Mouse (Mus musculus) lung, embryonic 15.5 days (tissue): Measurements from ENCODE around the gene Hes3. TPM values are rescaled to one million over a fixed set of nuclear protein-coding genes. Genes with fewer than 3 reads are reported as not detected.
A peak's percentile ranks its signal among the peaks of the same experiment; 100 is the strongest.

Source experiments
- ATAC-seq: fragments of 200-750 bp; cut with Nextera tagmentation; 2 replicates; pipeline ENCODE4 v1.8.0; 2017; ENCODE audit warnings: moderate number of reproducible peaks, borderline replicate concordance; ENCODE audit not compliant: low FRiP score, low TSS enrichment; ENCODE audit errors: extremely low read depth
- H3K27ac ChIP-seq: fragments of 300-500 bp; sonication (generic); 2 replicates; pipeline ENCODE4 v1.5.1; 2015; ENCODE audit warnings: moderate library complexity, mild to moderate bottlenecking, inconsistent platforms
- H3K27me3 ChIP-seq: fragments of 300-500 bp; sonication (generic); 2 replicates; pipeline ENCODE4 v1.6.1; 2015; ENCODE audit warnings: inconsistent platforms
- H3K36me3 ChIP-seq: fragments of 300-500 bp; sonication (generic); 2 replicates; pipeline ENCODE4 v1.6.1; 2015; ENCODE audit warnings: inconsistent platforms
- H3K4me1 ChIP-seq: fragments of 300-500 bp; sonication (generic); 2 replicates; pipeline ENCODE4 v1.6.1; 2015; ENCODE audit warnings: inconsistent platforms
- H3K4me2 ChIP-seq: fragments of 300-500 bp; sonication (generic); 2 replicates; pipeline ENCODE4 v1.6.1; 2015; ENCODE audit warnings: inconsistent platforms, mild to moderate bottlenecking, moderate library complexity
- H3K4me3 ChIP-seq: fragments of 300-500 bp; sonication (generic); 2 replicates; pipeline ENCODE4 v1.5.1; 2015; ENCODE audit warnings: mild to moderate bottlenecking, inconsistent platforms
- H3K9ac ChIP-seq: fragments of 300-500 bp; sonication (generic); 2 replicates; pipeline ENCODE4 v1.6.1; 2015; ENCODE audit warnings: inconsistent platforms
- H3K9me3 ChIP-seq: fragments of 300-500 bp; sonication (generic); 2 replicates; pipeline ENCODE4 v1.6.1; 2016; ENCODE audit warnings: inconsistent platforms
- WGBS: fragments of 180-500 bp; shearing (Covaris S2); methylation state at CpG from one replicate; pipeline ENCODE4 v1.1.7; 2015; 5-methylcytosine and 5-hydroxymethylcytosine counted together
- polyA plus RNA-seq: library from polyadenylated mRNA; unstranded; fragments of >200 nt; fragmentation: Nextera tagmentation; extraction: Ambion mirVana; gene quantifications from 2 replicates; pipeline ENCODE4 v1.2.1, GENCODE M21; 2015

Hes3 gene
- polyA plus RNA-seq, 1 experiment from 2014 or later: not detected

- no peak overlapping the region for H3K4me2 ChIP-seq
- peaks cover 41% of the 10 kb centered on the region for H3K36me3 ChIP-seq
- H3K27ac ChIP-seq: no peak overlapping the region
- WGBS: 88% methylated on average over 10 of the region's 10 CpGs
- H3K4me3 ChIP-seq: no peak overlapping the region
- no peak overlapping the region for H3K9ac ChIP-seq
- H3K27me3 ChIP-seq: no peaks in the 10 kb centered on the region
- ATAC-seq: no peak
- H3K9me3 ChIP-seq: no peaks in the 10 kb centered on the region
- H3K4me1 ChIP-seq: peaks cover 5% of the 10 kb centered on the region
Measured at GRCm38 (mm10) chr4:152303172-152303571, 11.7 kb upstream of the Hes3 start.

GRCm38 (mm10) chr4:152302012-152302411, 10.6 kb upstream of the Hes3 start:
- no peak overlapping the region for H3K9ac ChIP-seq
- H3K36me3 ChIP-seq: peaks cover 41% of the 10 kb centered on the region
- no peak overlapping the region for H3K4me3 ChIP-seq
- peaks cover 10% of the 10 kb centered on the region for H3K4me1 ChIP-seq
- H3K27ac ChIP-seq: no peak overlapping the region
- no peaks in the 10 kb centered on the region for H3K9me3 ChIP-seq
- H3K4me2 ChIP-seq: no peak overlapping the region
- no peak for ATAC-seq
- WGBS: 75% methylated on average over 11 of the region's 11 CpGs
- H3K27me3 ChIP-seq: no peaks in the 10 kb centered on the region

GRCm38 (mm10) chr4:152300375-152300774, 8.9 kb upstream of the Hes3 start:
- 93% methylated on average over 8 of the region's 8 CpGs for WGBS
- Histone ChIP-seq H3K4me1 (peaks cover 19% of the 10 kb centered on the region), H3K9ac (no peak overlapping the region), H3K27ac (no peak overlapping the region), H3K36me3 (peaks cover 41% of the 10 kb centered on the region), H3K9me3 (no peaks in the 10 kb centered on the region), H3K27me3 (no peaks in the 10 kb centered on the region), H3K4me3 (no peak overlapping the region), H3K4me2 (no peak overlapping the region)
- ATAC-seq: no peak

GRCm38 (mm10) chr4:152298836-152299235, 7.4 kb upstream of the Hes3 start:
- Histone ChIP-seq H3K36me3 (peaks cover 30% of the 10 kb centered on the region), H3K27me3 (peaks cover under 1% of the 10 kb centered on the region; the same call in 1 of the 2 replicates), H3K4me1 (peaks cover 19% of the 10 kb centered on the region), H3K9ac (no peak overlapping the region), H3K27ac (no peak overlapping the region), H3K9me3 (no peaks in the 10 kb centered on the region), H3K4me2 (peak overlapping the region; percentile 86; the same call in 1 of the 2 replicates), H3K4me3 (peak overlapping the region; percentile 87; the same call in 1 of the 2 replicates)
- ATAC-seq: no peak
- WGBS: 80% methylated on average over 14 of the region's 14 CpGs

- Histone ChIP-seq H3K27me3 (peaks cover 17% of the 10 kb centered on the region), H3K27ac (peak within 1 kb of the TSS; percentile 72), H3K4me3 (peak within 1 kb of the TSS; percentile 87), H3K9me3 (no peaks in the 10 kb centered on the region), H3K4me1 (peaks cover 19% of the 10 kb centered on the region), H3K4me2 (peak within 1 kb of the TSS; percentile 86), H3K9ac (peak within 1 kb of the TSS; percentile 91), H3K36me3 (peaks cover 19% of the 10 kb centered on the region)
- peak; percentile 96 for ATAC-seq
- WGBS: under 1% methylated on average over 115 of the region's 119 CpGs
Measured at GRCm38 (mm10) chr4:152296874-152297861, 5.7 kb upstream of the Hes3 start, which contains the start of gene Icmt. Icmt (plus strand) TSS chr4:152297227.

GRCm38 (mm10) chr4:152296371-152296770, 4.9 kb upstream of the Hes3 start:
- 8% methylated on average over 8 of the region's 8 CpGs for WGBS
- no peaks in the 10 kb centered on the region for H3K9me3 ChIP-seq
- peak overlapping the region; percentile 62 for H3K4me2 ChIP-seq
- peaks cover 11% of the 10 kb centered on the region for H3K36me3 ChIP-seq
- peak overlapping the region; percentile 18; the same call in 1 of the 2 replicates for H3K27ac ChIP-seq
- peak overlapping the region; percentile 61; the same call in 1 of the 2 replicates for H3K9ac ChIP-seq
- peaks cover 19% of the 10 kb centered on the region for H3K4me1 ChIP-seq
- ATAC-seq: no peak
- H3K27me3 ChIP-seq: peaks cover 25% of the 10 kb centered on the region
- H3K4me3 ChIP-seq: peak overlapping the region; percentile 87

GRCm38 (mm10) chr4:152295916-152296315, 4.5 kb upstream of the Hes3 start:
- H3K4me1 ChIP-seq: peaks cover 19% of the 10 kb centered on the region
- H3K4me3 ChIP-seq: no peak overlapping the region
- H3K36me3 ChIP-seq: peaks cover 8% of the 10 kb centered on the region; the same call in 1 of the 2 replicates
- no peak overlapping the region for H3K9ac ChIP-seq
- H3K27ac ChIP-seq: 0 out of 2 replicates have a peak overlapping the region, but pooled peaks have one; percentile 21
- WGBS: 22% methylated on average over 4 of the region's 4 CpGs
- no peak for ATAC-seq
- peaks cover 29% of the 10 kb centered on the region for H3K27me3 ChIP-seq
- H3K9me3 ChIP-seq: no peaks in the 10 kb centered on the region
- peak overlapping the region; percentile 10; the same call in 1 of the 2 replicates for H3K4me2 ChIP-seq

- WGBS: 51% methylated on average over 10 of the region's 10 CpGs
- Histone ChIP-seq H3K4me1 (peaks cover 22% of the 10 kb centered on the region), H3K36me3 (no peaks in the 10 kb centered on the region), H3K4me3 (no peak overlapping the region), H3K4me2 (no peak overlapping the region), H3K27ac (peak overlapping the region; percentile 38; the same call in 1 of the 2 replicates), H3K9me3 (no peaks in the 10 kb centered on the region), H3K27me3 (peaks cover 44% of the 10 kb centered on the region), H3K9ac (no peak overlapping the region)
- no peak for ATAC-seq
Measured at GRCm38 (mm10) chr4:152294188-152294929, 2.9 kb upstream of the Hes3 start.

- H3K27ac ChIP-seq: no peak overlapping the region
- no peak overlapping the region for H3K9ac ChIP-seq
- no peak overlapping the region for H3K4me3 ChIP-seq
- H3K36me3 ChIP-seq: no peaks in the 10 kb centered on the region
- H3K27me3 ChIP-seq: peaks cover 58% of the 10 kb centered on the region
- 12% methylated on average over 12 of the region's 12 CpGs for WGBS
- ATAC-seq: no peak
- no peak overlapping the region for H3K4me2 ChIP-seq
- no peaks in the 10 kb centered on the region for H3K9me3 ChIP-seq
- peaks cover 12% of the 10 kb centered on the region for H3K4me1 ChIP-seq
Measured at GRCm38 (mm10) chr4:152292102-152292765, 772 bp upstream of the Hes3 start.

- ATAC-seq: no peak
- H3K9me3 ChIP-seq: no peaks in the 10 kb centered on the region
- no peak overlapping the region for H3K4me3 ChIP-seq
Measured at GRCm38 (mm10) chr4:152290991-152291390, 471 bp downstream of the Hes3 start.

GRCm38 (mm10) chr4:152290385-152290784, 1.1 kb downstream of the Hes3 start:
- Histone ChIP-seq H3K4me3 (0 out of 2 replicates have a peak overlapping the region, but pooled peaks have one; percentile 10), H3K27me3 (peaks cover 77% of the 10 kb centered on the region), H3K27ac (no peak overlapping the region), H3K9ac (no peak overlapping the region), H3K4me1 (peaks cover 12% of the 10 kb centered on the region; the same call in 1 of the 2 replicates), H3K36me3 (no peaks in the 10 kb centered on the region), H3K4me2 (peak overlapping the region; percentile 16; the same call in 1 of the 2 replicates), H3K9me3 (no peaks in the 10 kb centered on the region)
- no peak for ATAC-seq
- WGBS: under 1% methylated on average over 38 of the region's 39 CpGs

More at GRCm38 (mm10) chr4:152290991-152291390, 471 bp downstream of the Hes3 start:
- Histone ChIP-seq H3K36me3 (no peaks in the 10 kb centered on the region), H3K4me1 (peaks cover 18% of the 10 kb centered on the region), H3K27ac (no peak overlapping the region), H3K9ac (no peak overlapping the region), H3K4me2 (no peak overlapping the region), H3K27me3 (peaks cover 71% of the 10 kb centered on the region)
- 23% methylated on average over 11 of the region's 11 CpGs for WGBS
